Mouse (Mus musculus): ENCODE data around the gene Jsrp1. TPM values are rescaled to one million over a fixed set of nuclear protein-coding genes. Genes with fewer than 3 reads are reported as not detected.
"Not testable (repeated sequence)": the region's sequence is repeated elsewhere in the genome, so short reads cannot be mapped to it uniquely, and the experiment has no call there.

Jsrp1 gene
- polyA plus RNA-seq, 1 experiment = 4.9 TPM

GRCm38 (mm10) chr10:80824827-80825226 lies 11.5 kb upstream of the Jsrp1 start:
- no peaks in the 10 kb centered on the region; the same call in 1 of the 2 replicates for H3K4me1 ChIP-seq (ENCODE audit: control insufficient read depth, insufficient read depth, insufficient read length, low read length)
- H3K4me3 ChIP-seq (ENCODE audit: insufficient read depth, low read depth, low read length) = no peak overlapping the region
- H3K27ac ChIP-seq (replicated peaks; ENCODE audit: low read depth, low read length) = 0 out of 2 replicates have a peak overlapping the region, but pooled peaks have one; percentile 19

DNA sequence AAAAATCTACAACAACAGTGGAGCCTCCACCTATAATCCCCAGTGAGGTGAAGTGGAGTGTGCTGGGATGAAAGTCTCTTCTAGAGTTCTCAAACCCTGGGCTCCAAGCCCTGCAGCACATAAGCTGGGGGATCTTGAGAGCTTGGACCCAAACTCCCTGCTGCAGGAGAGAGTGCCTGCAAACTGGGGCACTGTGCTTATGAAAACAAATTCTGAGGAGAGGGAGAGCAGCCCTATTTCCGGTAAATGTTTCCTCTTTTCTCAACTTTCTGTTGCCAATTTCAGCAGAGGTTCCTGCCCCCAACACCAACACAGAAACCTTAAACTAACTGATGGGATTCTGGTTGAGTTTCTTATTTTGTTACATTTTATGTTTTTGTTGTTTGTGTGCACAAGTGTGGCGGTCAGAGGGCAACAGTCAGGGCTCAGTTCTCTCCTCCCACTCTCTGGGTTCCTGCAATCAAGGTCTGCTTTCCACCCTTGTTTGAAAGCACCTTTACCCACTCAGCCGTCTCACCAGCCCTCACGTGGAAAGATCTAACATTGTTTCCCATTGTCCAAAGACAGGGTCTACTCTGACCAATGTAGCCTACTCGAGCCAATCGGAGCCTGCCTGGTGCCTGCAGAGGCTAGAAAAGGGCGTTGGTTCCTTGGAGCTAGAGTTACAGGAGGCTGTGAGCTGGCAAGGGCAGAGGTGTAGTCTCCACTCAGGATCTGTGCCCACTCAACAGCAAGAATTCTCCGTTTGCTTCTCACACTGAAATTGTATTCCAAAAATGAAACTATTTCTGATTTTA lies 10.7 kb upstream of the Jsrp1 start:
- Histone ChIP-seq H3K27ac (replicated peaks; ENCODE audit: low read depth, low read length) (peak overlapping the region; percentile 19), H3K4me3 (ENCODE audit: insufficient read depth, low read depth, low read length) (no peak overlapping the region), H3K4me1 (ENCODE audit: control insufficient read depth, insufficient read depth, insufficient read length, low read length) (no peaks in the 10 kb centered on the region; the same call in 1 of the 2 replicates)

- Histone ChIP-seq H3K4me3 (ENCODE audit: insufficient read depth, low read depth, low read length) (no peak overlapping the region), H3K27ac (replicated peaks; ENCODE audit: low read depth, low read length) (no peak overlapping the region), H3K4me1 (ENCODE audit: control insufficient read depth, insufficient read depth, insufficient read length, low read length) (no peaks in the 10 kb centered on the region; the same call in 1 of the 2 replicates)
These were observed 10.0 kb upstream of the Jsrp1 start for GRCm38 (mm10) chr10:80823316-80823715.

GRCm38 (mm10) chr10:80822528-80822927 lies 9.2 kb upstream of the Jsrp1 start:
- H3K27ac ChIP-seq (replicated peaks; ENCODE audit: low read depth, low read length) = no peak overlapping the region
- no peak overlapping the region for H3K4me3 ChIP-seq (ENCODE audit: insufficient read depth, low read depth, low read length)
- no peaks in the 10 kb centered on the region for H3K4me1 ChIP-seq (ENCODE audit: control insufficient read depth, insufficient read depth, insufficient read length, low read length)

DNA sequence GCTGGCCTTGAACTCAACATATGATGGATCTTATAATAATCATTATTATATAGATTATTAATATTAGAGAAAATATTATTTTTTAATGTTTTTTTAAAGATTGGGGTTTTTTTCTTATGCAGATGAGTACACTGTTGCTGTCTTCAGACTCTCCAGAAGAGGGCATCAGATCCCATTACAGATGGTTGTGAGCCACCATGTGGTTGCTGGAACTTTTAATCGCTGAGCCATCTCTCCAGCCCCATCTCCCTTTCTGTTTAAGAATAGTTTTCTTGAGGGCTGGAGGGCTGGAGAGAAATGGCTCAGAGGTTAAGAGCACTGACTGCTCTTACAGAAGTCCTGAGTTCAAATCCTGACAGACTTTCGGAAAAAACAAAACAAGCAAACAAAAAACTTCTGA lies 8.7 kb upstream of the Jsrp1 start:
- no peak overlapping the region for H3K27ac ChIP-seq (replicated peaks; ENCODE audit: low read depth, low read length)
- no peak overlapping the region for H3K4me3 ChIP-seq (ENCODE audit: insufficient read depth, low read depth, low read length)
- no peaks in the 10 kb centered on the region for H3K4me1 ChIP-seq (ENCODE audit: control insufficient read depth, insufficient read depth, insufficient read length, low read length)

DNA sequence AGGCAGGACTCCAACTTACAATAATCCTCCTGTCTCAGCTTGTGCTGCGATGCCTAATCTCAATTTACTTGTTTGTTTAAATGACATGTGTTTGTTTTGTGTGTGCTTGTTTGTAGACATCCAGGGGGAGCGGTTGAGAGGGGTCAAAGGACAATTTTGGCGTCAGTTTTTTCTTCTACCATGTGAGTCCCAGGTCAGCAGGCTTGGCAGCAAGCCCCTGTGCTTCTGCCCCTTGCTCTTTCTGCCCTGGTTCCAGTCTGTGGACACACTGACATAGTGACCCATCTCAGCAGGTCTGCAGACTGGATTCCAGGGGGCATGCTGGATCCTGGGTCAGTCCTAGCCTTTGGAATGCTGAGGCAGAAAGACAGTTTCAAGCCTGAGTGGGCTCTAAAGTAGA lies 6.1 kb upstream of the Jsrp1 start:
- Histone ChIP-seq H3K4me3 (ENCODE audit: insufficient read depth, low read depth, low read length) (no peak overlapping the region), H3K27ac (replicated peaks; ENCODE audit: low read depth, low read length) (no peak overlapping the region), H3K4me1 (ENCODE audit: control insufficient read depth, insufficient read depth, insufficient read length, low read length) (no peaks in the 10 kb centered on the region)

DNA sequence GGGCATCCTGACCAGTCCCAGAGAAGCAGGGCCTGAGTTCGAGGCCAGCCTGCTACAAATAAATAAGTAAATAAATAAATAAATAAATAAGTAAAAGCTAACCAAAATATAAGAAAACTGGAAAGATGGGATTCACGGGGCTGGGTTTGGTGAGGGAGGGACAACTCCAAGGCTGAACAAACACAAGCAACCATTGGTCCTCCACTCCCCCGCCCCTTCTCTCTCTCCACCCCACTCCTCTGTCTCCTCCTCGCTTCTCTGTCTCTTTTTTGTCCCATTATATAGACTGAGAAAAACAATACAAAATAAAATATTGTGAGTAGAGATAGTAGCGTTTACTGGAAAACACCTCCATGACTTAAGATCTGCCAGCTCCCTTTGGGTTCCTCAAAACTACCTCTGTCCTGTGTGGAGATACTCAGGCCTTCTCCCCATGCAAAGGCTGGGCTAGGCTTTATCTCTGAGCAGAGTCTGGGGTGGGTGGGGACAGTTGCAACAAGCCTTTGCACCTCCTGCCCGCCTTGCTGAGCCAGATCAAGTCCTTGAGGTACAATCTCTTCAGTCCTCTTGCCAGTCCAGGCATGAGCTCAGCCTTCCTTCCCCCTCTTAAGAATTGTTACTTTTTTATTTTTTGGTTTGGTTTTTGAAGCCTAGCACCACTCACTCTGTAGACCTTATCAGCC lies 5.4 kb upstream of the Jsrp1 start:
- Histone ChIP-seq H3K4me1 (ENCODE audit: control insufficient read depth, insufficient read depth, insufficient read length, low read length) (no peaks in the 10 kb centered on the region), H3K4me3 (ENCODE audit: insufficient read depth, low read depth, low read length) (no peak overlapping the region), H3K27ac (replicated peaks; ENCODE audit: low read depth, low read length) (no peak overlapping the region)

DNA sequence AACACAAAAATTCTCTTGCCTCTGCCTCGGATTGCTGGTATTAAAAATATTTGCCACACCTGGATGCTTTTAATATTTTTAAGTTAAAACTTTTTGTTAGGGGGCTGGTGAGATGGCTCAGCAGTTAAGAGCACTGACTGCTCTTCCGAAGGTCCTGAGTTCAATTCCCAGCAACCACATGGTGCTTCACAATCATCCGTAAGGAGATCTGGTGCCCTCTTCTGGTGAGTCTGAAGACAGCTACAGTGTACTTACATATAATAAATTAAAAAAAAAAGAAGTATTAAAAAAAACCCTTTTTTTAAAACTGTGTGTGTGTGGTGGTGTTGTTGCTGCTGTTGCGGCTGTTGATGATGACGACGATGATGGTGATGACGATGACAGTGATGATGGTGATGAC lies 4.7 kb upstream of the Jsrp1 start:
- H3K4me3 ChIP-seq (ENCODE audit: insufficient read depth, low read depth, low read length); H3K4me1 ChIP-seq (ENCODE audit: control insufficient read depth, insufficient read depth, insufficient read length, low read length); H3K27ac ChIP-seq (replicated peaks; ENCODE audit: low read depth, low read length): not testable (repeated sequence)

DNA sequence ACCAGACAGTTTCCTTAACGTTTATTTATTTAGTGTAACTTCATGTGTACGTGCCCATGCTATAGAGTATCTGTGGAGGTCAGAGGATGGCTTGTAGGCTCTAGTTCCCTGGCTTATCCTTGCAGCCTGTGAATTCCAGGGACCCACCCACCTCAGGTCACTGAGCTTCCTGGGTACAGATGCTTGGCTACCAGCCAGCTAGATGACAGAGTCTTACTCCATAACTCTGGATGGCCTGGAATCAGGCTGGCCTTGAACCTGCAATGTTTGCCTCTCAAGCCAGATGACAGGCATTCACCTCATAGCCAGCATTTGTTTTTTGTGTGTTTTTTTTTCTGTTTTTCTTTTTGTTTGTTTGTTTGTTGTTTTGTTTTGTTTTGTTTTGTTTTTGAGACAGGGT lies 3.9 kb upstream of the Jsrp1 start:
- Histone ChIP-seq H3K4me3 (ENCODE audit: insufficient read depth, low read depth, low read length) (no peak overlapping the region), H3K27ac (replicated peaks; ENCODE audit: low read depth, low read length) (no peak overlapping the region), H3K4me1 (ENCODE audit: control insufficient read depth, insufficient read depth, insufficient read length, low read length) (no peaks in the 10 kb centered on the region)

DNA sequence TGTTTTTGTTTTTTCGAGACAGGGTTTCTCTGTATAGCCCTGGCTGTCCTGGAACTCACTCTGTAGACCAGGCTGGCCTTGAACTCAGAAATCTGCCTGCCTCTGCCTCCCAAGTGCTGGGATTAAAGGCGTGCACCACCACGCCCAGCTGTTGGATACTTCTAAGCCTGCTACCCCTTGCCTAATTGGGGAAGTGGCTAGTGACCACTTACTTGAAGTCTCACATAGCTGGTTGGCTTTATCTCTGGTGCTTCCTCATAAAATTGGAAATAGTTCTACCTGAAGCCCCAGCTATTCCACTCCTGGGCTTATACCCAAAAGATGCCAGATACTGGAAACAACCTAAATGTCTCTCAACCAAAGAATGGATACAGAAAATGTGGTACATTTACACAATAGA lies 3.0 kb upstream of the Jsrp1 start:
- H3K4me1 ChIP-seq (ENCODE audit: control insufficient read depth, insufficient read depth, insufficient read length, low read length); H3K27ac ChIP-seq (replicated peaks; ENCODE audit: low read depth, low read length); H3K4me3 ChIP-seq (ENCODE audit: insufficient read depth, low read depth, low read length): not testable (repeated sequence)

DNA sequence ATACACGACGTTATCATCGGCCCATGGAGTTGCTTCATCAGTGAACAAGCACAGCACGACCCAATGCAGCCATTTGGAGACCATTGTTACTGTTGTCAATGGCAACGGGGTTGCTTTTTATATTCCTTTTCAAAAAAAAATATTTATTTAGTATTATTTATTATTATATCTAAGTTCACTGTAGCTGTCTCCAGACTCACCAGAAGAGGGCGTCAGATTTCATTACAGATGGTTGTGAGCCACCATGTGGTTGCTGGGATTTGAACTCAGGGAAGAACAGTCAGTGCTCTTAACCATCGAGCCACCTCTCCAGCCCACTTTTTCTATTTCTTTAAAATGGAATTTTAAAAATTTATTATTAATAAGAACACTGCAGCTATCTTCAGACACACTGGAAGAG lies 1.5 kb upstream of the Jsrp1 start:
- Histone ChIP-seq H3K27ac (replicated peaks; ENCODE audit: low read depth, low read length) (no peak overlapping the region), H3K4me3 (ENCODE audit: insufficient read depth, low read depth, low read length) (no peak overlapping the region), H3K4me1 (ENCODE audit: control insufficient read depth, insufficient read depth, insufficient read length, low read length) (no peaks in the 10 kb centered on the region)

GRCm38 (mm10) chr10:80812391-80813041 lies 782 bp downstream of the Jsrp1 start:
- Histone ChIP-seq H3K4me1 (ENCODE audit: control insufficient read depth, insufficient read depth, insufficient read length, low read length) (no peaks in the 10 kb centered on the region), H3K4me3 (ENCODE audit: insufficient read depth, low read depth, low read length) (no peak overlapping the region), H3K27ac (replicated peaks; ENCODE audit: low read depth, low read length) (no peak overlapping the region)

DNA sequence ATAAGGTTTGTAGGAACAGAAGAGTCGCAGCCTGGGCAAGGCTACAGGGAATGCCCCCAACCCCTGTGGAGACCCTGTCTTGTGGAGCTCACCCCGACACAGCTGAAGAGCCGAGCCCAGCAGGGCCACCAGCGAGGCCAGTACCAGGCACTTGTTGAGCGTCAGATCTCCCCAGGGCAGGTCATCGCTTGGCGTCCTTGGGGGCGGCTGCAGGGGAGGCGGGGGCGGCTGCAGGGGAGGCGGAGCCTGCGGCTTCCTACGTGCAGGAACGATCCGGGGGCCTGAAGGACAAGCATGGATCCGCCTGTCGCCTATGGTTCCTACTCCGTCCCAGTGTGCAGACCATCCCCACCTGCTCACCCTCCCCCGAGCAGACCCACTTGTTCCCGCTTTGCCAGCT lies 3.2 kb downstream of the Jsrp1 start:
- H3K4me1 ChIP-seq (ENCODE audit: control insufficient read depth, insufficient read depth, insufficient read length, low read length) = no peaks in the 10 kb centered on the region; the same call in 1 of the 2 replicates
- no peak overlapping the region for H3K4me3 ChIP-seq (ENCODE audit: insufficient read depth, low read depth, low read length)
- no peak overlapping the region for H3K27ac ChIP-seq (replicated peaks; ENCODE audit: low read depth, low read length)

- Histone ChIP-seq H3K4me3 (ENCODE audit: insufficient read depth, low read depth, low read length) (peak overlapping the region; percentile 13), H3K27ac (replicated peaks; ENCODE audit: low read depth, low read length) (no peak overlapping the region), H3K4me1 (ENCODE audit: control insufficient read depth, insufficient read depth, insufficient read length, low read length) (no peaks in the 10 kb centered on the region; the same call in 1 of the 2 replicates)
These were observed 4.2 kb downstream of the Jsrp1 start for GRCm38 (mm10) chr10:80808985-80809632.

All from brown adipose tissue, adult 24 weeks (tissue).